Mouse (Mus musculus): ENCODE results near the gene Lrba.
A peak's percentile ranks its signal among the peaks of the same experiment; 100 is the strongest.

The Lrba gene

DNA sequence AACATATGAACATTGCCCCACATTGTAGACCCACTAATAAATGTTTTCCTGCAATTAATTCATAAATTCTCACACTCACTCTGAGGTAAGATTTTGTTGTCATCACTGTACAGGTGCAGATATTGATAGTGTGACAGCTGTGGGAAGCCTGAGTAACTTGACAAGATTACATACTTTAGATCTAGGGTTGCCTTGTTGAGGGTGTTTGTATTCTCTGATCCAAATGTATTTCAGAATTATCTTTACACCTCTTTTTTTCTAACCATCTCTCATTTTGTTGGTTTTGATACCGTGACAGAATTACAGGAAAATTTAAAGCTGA is 336.5 kb downstream of the Lrba start:
- DNase-seq, result no peak

DNA sequence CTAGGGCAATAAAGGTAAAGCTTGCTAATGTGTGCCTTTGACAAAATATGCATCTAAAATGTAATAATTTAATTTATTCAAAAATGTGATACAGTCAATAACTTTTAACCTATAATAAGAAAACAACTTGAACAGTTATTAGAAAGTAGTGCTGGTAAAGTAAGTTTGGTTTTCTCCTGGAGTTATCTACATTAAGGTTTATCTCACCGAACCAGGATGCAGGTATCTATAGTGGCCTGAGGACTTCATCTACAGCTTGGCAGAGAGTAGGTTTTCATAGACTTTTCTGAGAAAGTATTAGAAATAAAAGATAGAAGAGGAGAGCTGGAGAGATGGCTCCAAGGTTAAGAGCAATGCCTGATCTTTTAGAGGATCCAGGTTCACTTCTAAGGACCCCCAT is 336.9 kb downstream of the Lrba start:
- no peak for DNase-seq

DNA sequence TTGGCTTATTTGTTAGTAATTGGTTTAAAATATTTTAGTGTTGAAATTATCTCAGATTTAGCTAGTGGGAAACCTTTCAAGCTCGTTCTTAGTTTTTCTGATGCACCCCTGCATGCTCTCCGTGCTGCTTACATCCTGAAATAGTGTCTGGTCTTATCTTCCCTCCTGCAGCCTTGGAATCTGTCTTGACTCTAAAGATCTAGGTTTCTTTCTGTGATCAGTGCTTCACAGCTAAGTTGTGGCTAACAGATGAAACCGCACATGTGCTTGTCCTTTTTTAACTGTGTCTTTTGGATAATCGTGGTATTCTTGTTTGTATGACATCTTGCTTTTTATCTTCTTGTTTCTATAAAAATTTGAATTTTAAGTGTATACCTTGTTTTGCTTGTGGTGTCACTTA is 342.8 kb downstream of the Lrba start:
- no peak for DNase-seq

DNA sequence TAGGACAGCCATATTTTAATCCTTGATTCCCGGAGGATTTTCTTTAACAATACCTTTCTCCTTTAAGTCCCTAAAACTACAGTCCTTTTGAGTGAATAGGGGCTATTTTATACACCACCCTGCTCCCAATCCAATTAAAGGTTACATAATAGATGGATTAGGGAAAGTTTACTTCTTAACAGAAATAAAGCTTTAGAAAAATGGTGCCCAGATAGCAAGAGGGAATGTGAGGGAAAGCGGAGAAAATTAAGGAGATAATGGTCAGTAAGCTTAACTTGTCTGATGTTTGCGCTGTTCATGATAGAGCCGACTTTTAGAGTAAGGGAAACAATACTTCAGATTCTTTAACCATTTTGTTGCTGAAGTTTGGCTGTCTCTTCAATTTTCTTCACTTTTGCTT is 347.0 kb downstream of the Lrba start:
- no peak for DNase-seq

DNA sequence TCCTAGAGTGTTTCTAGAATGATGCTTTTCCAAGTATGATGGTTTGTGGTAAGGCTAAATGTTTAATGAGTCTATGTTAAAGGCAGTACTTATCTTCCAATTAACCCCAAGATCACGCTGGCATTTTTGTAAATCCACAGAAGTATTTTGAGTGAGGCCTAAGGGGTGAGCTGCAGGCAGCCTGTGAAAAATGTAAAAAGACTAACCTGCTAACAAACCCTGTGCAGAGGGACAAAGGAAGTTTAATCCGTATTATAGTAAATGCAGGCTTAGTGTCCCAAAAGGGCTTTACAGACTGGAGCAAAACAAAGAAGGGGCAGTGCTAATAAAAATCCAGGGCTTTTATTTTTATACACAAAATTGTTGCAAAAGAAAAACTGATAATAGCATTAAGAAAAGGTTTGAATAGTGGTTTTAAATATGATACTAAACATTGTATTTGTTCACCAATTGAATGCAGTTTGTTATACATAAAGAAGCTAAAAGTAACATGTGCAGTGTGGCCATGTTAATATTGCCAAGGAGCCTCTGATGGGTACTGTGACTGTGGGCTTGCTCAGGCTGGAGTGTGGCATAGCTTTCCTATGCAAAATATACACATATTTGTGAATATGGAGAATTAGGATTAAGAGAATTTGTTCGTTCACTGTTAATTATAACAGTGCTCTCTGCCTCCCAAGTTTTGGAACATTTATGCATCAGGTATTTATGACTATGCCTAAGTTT is 348.2 kb downstream of the Lrba start:
- no peak for DNase-seq

DNA sequence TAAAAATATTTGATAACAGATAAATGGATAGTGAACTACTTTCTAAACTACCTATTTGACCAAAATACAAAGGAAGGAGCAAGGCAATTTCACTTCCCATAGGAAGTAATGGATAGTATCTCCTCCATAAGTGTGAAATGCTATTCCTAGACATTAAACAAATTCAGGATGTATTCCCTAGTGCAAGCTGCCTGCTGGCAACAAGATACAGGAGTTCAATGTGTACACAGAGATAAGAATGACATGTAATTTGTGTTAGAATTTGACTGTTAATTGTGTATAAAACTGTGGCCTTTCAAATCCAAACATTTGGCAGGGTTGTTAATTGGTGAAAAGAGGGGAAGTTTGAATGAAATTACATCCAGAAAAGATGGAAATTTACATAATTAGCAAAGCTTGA is 350.8 kb downstream of the Lrba start:
- no peak for DNase-seq

DNA sequence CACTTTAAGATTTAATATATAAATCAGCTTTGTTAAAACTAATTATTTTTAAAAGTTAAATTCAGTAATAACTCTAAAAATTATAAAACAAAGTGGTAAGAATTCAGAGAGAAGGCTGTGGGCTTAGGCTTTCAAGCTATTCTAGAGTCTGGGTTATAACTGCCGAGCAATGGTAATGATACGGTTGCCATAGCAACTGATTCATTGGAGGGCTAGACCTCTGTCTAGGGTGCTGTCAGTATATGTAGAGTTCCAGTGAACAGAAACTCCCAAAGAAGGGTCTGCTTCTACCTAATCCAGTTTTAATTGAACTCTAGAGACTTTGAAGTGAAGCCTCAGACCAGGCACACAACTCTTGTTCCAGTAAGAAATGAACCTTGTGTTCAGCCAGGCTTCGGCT is 377.8 kb downstream of the Lrba start:
- DNase-seq, result no peak

DNA sequence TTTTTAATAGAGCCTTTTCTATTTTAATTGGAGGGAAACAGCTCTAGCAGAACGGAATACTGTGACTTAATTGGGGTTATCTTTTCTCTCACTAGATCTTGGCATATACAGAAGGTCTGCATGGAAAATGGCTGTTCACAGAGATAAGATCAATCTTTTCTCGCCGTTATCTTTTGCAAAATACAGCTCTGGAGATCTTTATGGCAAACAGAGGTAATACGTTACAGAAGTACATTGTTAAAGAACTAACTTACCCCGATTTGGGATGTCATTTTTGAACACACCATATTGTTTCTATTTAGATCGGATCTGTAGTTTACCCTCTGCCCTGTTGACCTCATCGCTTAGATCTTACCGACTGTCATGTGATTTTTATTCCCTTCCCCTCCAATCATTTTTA is 381.3 kb downstream of the Lrba start:
- DNase-seq, result no peak

DNA sequence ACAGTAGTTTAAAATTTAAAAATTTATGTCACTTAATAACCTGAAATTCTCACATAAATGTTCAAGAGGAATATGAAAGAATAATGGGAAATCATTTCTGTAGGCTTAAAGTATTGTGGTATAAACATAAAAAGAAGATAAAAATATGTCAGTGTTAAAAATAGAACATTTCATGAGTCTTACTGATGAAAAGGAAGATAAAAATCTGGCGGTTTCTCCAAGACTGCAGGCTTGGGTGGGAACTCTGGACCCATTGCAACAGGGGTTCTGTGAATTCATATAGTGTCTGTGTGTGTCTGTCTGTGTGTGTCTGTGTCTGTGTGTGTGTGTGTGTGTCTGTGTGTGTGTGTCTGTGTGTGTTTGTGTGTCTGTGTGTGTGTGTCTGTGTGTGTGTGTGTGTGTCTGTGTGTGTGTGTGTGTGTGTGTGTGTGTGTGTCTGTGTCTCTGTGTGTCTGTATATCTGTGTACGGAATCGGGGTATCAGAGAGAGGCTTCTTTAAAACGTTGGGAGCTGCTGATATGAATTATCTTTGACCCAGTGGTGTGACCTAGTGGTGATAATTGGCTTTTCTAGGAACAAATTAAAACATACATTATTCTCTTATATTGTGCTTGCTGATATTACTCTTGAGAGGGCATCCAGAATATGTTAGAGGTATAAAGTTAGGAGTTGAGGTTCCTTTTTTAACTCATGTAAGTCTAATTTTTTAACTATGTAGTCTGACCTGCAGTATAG is 402.7 kb downstream of the Lrba start:
- DNase-seq, result no peak

DNA sequence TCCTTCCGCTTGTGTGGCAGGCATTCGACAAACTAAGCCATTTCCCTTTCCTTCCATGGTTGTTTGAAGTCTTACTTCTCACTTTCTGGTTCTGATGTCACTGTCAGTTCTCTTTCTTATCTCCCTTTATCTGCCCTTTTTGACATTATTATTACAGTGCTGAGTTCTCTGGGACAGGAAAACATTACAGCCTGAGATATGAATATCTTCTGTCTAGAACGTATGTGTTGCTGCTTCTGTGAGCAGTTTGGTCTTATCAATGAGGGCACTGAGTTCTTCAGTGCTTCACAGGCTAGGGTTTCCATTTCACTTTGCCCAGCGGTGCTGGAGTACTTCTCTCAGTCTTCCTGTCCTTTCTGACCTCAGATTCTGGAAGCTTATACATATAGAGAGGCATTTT is 404.9 kb downstream of the Lrba start:
- DNase-seq, result no peak

DNA sequence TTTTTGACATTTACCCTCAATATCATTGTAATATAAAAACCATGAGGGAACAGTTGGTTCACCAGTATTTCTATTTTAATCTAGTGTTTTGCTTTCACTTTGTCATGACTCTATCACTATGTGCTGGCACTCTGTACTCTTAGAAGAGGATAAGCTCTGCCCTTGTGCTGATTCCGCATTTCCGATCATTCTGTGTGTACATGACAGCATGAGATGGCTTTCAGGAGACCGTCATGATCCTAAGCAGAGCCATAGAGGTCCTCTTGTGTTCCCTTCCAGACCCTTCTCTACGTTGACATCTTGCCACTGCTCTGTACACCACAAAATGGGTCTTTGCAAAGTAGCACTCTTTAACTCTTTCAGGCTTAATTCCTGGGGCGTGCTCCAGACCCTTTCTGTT is 411.0 kb downstream of the Lrba start:
- DNase-seq, result no peak

DNA sequence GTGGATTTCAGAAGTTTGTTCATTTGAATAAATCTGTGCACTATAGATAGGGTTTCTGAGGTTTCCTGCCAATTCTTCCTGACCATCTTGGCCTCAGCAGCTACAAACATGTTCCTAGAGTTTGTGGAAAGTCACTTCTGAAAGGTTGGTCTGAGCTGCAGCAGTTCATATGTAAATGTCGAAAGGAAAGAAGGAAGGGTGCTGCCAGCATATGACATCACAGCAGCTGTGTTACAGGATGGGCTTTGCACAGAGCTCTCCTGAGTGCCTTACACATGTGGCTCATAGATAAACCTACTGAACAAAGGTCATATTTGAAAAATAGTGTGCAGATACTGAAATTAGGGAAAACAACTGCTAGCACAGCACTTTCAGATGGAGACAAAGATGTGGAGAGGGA is 411.5 kb downstream of the Lrba start:
- DNase-seq, result no peak

DNA sequence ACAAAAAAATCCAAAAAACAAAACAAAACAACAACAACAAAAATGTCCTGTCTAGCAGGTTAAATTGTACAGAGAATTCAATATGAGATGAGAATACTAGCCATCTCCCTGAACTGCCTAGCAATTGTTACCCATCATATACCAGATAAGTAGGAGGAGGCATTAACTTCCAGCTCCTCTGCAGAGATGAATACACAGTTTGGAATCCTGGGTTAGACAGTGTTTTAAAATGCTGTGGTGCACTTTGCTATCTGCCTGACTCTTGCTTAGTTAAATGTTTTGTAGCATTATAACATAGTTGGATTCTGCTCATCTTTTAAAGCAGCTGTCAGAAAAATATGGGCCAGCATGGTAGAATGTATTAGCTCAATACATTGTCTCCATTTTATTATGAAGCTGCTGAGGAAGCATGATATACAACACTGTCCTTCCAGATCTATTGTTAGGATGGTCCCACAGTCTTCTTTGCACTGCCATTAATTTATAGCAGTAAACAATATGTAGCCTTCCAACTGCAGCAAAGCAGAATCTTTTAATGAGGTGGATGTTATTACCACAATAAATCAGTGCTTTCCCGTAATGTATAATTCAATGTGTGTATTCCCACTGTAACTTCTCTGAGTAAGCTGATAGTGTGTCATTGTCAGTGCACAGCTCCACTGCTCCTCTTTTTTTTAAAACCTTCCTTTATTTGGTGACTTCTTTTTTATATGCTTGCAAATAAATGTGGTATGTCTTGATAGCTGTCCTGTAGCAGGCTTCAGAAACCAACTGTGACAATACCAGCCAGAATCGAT is 414.3 kb downstream of the Lrba start:
- no peak for DNase-seq

DNA sequence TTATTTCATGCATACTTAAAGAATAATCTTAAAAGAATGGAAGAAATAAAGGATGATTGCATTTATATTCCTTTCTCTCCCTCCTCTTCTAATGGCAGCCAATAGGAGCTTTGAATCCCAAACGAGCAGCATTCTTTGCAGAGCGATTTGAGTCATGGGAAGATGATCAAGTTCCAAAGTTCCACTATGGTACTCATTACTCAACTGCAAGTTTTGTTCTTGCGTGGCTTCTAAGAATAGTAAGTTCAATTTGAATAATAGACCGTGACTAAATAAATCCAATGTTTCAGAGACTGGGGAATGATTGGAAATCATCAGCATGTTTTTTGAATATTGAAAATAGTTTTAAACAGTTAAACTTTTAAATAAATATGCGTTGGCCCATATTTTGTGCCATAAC is 416.9 kb downstream of the Lrba start:
- no peak for DNase-seq

DNA sequence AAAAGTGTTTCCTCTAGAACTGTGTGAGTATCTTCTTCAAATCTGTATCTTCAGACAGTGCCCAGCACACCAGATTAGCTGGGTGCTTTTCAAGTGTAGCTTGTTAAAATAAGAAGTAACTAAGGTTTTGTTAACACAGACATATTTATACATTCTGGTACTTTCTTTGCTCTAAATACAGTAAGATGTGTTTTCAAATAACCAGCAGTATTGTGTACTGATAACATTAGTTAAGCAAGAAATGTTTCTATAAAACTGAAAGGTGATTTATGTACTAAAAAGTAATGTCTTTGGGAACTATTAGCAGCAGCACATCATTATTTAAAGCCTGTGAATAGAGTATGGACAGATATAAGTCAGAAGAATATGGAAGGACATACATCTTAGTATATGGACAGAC is 417.3 kb downstream of the Lrba start:
- no peak for DNase-seq

DNA sequence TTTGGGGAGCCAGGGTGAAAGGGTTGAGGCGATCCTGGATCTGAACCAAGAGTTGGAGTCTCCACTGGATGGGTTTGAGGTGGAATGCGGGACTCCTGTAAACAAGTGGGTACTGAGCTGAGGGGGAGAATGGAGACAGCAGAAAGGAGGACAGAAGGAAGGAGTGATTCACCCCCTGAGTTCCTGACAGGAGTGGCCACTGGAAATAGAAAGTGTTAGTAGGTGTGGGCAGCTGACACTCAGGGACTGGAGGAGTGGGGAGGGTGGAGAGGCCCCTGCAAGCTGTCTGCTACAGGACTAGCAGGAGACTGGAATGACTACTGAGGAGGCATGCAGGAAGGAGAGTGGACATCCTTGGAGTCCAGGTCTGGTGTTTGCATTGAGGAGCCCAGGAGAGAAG is 422.3 kb downstream of the Lrba start:
- no peak for DNase-seq

DNA sequence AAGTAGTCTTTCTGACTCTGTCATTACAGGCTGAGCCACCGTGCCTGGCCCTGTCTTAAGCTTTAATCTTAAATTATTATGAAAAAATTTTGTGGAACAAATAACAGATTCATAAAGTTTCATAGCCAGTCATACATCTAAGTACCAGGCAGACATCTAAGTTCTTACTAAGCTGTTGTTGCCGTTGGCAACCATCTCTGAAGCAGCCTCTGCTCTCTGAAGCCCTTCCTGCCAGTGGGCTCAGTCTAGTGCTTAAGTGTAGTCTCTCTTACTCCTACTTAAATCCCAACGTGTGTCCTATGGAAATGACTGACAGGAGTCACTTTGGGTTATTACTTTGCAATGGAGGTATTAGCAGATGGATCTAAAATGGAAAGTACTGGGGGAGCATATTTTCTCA is 426.5 kb downstream of the Lrba start:
- no peak for DNase-seq

DNA sequence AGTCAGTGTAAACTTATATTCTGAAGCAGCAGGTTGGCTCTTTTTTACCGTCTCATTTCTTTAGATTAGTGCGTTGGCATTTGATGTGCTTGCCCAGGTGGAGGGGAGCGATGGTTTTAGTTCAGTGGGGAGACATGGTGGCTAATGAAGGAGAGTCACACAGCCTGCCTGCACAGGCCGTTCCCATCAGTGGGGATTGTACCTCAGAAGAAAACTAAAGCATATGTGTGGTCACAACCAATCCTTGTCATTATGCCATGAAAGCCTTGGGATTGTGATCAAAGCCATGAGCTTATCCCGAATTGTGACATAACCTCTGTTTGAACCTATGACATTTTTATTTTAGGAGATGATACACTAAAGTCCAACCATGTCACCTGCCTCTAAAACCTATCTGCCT is 434.8 kb downstream of the Lrba start:
- DNase-seq, result no peak

DNA sequence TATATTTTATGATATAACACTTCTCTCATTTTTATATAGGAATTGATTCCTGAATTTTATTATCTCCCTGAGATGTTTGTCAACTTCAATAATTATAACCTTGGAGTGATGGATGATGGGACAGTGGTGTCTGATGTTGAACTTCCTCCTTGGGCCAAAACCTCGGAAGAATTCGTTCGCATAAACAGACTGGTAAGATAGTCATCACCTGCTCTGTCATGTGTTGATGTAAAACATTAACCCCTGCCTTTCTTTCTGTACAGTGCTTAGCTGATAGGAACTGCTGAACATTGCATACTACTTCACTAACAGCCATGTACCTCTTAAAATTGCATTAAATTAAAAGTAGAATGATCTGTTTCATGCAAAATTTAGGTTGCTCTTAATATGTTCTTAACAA is 439.9 kb downstream of the Lrba start:
- DNase-seq, result no peak

DNA sequence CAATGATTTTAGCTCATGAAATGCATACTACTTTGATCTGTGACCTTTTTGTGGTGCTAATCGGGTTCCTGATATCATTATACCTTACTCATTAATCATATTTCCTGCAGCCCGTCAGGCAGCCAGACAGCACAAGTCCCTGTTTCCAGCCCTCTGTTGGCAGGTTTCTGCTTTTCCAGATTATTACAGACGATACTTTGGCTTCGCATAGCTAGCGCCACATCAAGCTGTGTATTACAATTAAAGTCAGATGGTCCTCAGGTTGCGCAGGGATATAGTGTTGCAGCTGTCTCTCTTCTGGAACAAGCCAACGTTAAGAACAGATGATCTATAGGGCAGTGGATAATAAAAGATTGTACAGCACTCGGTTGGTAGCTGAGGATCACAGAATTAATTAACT is 443.7 kb downstream of the Lrba start:
- DNase-seq, result no peak

DNA sequence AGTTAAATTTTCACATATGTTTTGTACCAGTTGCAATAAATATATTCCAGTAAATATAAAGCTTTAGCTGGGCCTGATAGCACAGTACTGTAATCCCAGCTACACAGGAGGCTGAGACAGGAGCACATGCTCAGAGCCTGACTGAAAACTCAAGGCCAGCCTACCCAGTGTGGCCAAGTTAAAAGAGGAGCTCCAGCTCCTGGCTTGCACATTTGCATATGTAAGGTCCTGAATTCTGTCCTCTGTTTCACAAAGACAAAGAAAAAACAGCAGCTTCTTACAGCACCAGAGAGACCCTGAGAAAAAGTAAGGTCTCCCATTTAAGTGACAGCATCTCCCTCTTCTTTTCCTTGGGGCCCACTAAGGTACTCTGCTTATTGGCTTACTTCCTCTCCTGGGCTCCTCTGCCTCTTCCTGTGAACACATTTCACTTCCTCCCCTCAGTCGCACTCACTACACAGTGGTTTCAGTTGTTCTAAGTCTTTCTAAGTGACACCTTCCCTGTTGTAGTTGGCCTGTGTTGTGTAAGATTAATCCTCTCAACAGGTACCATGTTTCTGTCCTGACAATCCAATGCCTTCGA is 453.2 kb downstream of the Lrba start:
- no peak for DNase-seq

DNA sequence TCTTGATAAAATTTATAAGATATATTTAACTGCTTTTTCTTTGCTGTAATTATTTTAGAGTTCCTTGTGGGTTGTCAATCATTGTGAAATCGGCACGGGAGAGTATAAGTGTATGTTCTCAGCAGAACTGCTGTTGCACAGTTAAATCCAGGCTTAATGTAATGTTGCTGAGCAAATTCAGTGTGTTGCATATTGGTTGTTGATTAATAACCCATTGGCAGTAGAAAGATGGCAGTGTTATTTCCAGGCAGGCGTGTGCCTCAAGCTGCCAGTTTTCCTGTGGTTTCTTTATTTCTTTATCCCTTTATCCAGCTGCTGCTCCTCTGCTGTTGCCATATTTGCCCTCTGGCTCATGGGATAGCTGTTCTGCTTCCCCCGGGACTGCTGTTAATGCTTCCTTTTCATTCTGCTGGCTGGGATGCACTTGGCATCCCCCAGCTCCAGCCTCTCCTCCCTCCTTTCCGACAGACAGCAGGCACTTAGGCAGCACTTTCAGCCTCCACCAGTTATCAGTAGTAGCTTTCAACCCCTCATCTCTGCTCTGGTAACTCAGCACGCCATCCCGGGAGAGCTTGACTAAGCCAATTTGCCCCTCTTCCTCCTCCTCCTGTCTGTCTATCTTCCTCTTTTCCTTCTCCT is 463.2 kb downstream of the Lrba start:
- peak; percentile 8 for DNase-seq

DNA sequence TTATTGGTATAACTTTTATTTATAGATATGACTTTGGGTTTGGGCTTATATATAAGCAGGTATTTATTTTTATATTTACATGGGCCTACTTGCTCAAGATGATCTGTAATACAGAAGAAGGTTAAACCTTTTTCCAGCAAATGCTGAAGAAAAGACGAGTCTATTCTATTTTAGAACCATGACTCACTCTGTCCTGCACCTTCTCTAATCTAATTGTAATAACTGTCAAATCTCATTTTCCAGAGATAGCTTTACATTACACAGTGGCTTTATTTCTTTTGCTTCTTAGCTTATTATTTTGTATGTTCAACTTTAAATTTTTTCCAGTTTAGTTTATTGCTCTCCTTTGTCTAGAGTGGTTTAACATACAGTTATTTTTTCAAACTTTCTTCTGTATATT is 464.0 kb downstream of the Lrba start:
- DNase-seq, result no peak

Measured in cerebellum, adult 11-12 months (tissue).